Mouse (Mus musculus): ENCODE data around the gene Aff1.

Gene Aff1

GRCm38 (mm10) chr5:103795121-103795520 is 102.9 kb downstream of the Aff1 start:
- intact Hi-C loops (cut with DNase I), result no loop called here

GRCm38 (mm10) chr5:103796035-103796434 is 103.9 kb downstream of the Aff1 start:
- intact Hi-C loops (cut with DNase I), result no loop called here

- intact Hi-C loops (cut with DNase I), result no loop called here
These were observed 105.6 kb downstream of the Aff1 start for GRCm38 (mm10) chr5:103797774-103798173.

- intact Hi-C loops (cut with DNase I), result no loop called here
These were observed 107.3 kb downstream of the Aff1 start for GRCm38 (mm10) chr5:103799438-103799837.

GRCm38 (mm10) chr5:103800009-103800408 is 107.8 kb downstream of the Aff1 start:
- intact Hi-C loops (cut with DNase I), result no loop called here

- intact Hi-C loops (cut with DNase I), result no loop called here
These were observed 111.2 kb downstream of the Aff1 start for GRCm38 (mm10) chr5:103803386-103803785.

- intact Hi-C loops (cut with DNase I), result no loop called here
These were observed 111.9 kb downstream of the Aff1 start for GRCm38 (mm10) chr5:103803927-103804590.

GRCm38 (mm10) chr5:103806851-103807578 is 114.8 kb downstream of the Aff1 start:
- intact Hi-C loops (cut with DNase I), result no loop called here

- intact Hi-C loops (cut with DNase I), result no loop called here
These were observed 115.6 kb downstream of the Aff1 start for GRCm38 (mm10) chr5:103807637-103808312.

- intact Hi-C loops (cut with DNase I), result no loop called here
These were observed 117.6 kb downstream of the Aff1 start for GRCm38 (mm10) chr5:103809674-103810330.

- intact Hi-C loops (cut with DNase I), result no loop called here
These were observed 121.1 kb downstream of the Aff1 start for GRCm38 (mm10) chr5:103813291-103813690.

GRCm38 (mm10) chr5:103813997-103814542 is 121.9 kb downstream of the Aff1 start:
- intact Hi-C loops (cut with DNase I), result no loop called here

- intact Hi-C loops (cut with DNase I), result loop anchor here (5.0 kb wide), 3 partner anchors 32 to 132 kb away; no protein-coding TSS in a partner anchor
These were observed 122.5 kb downstream of the Aff1 start for GRCm38 (mm10) chr5:103814551-103815248.

- intact Hi-C loops (cut with DNase I), result loop anchor here (5.0 kb wide), 3 partner anchors 33 to 133 kb away; no protein-coding TSS in a partner anchor
These were observed 123.1 kb downstream of the Aff1 start for GRCm38 (mm10) chr5:103815249-103815617.

GRCm38 (mm10) chr5:103816718-103817117 is 124.5 kb downstream of the Aff1 start:
- intact Hi-C loops (cut with DNase I), result loop anchor here (5.0 kb wide), 3 partner anchors 34 to 134 kb away; no protein-coding TSS in a partner anchor

GRCm38 (mm10) chr5:103817754-103818153 is 125.6 kb downstream of the Aff1 start:
- intact Hi-C loops (cut with DNase I), result loop anchor here (5.0 kb wide), 3 partner anchors 35 to 135 kb away; no protein-coding TSS in a partner anchor

GRCm38 (mm10) chr5:103818602-103819001 is 126.4 kb downstream of the Aff1 start:
- intact Hi-C loops (cut with DNase I), result loop anchor here (5.0 kb wide), 3 partner anchors 36 to 136 kb away; no protein-coding TSS in a partner anchor

- intact Hi-C loops (cut with DNase I), result loop anchor here (5.0 kb wide), 3 partner anchors 37 to 137 kb away; no protein-coding TSS in a partner anchor
These were observed 127.5 kb downstream of the Aff1 start for GRCm38 (mm10) chr5:103819674-103820073.

GRCm38 (mm10) chr5:103821062-103821461 is 128.9 kb downstream of the Aff1 start:
- intact Hi-C loops (cut with DNase I), result no loop called here
